Mouse (Mus musculus) heart, adult 2 months (tissue): ENCODE measurements around the gene Epha1. TPM values are rescaled to one million over a fixed set of nuclear protein-coding genes. Genes with fewer than 3 reads are reported as not detected.

Experiments used
- DNase-seq, 2 experiments: peaks; one replicate each; pipeline ENCODE4 v3.0.0; 2021
- H3K27ac ChIP-seq: fragments of 200-600 bp; 2 replicates; pipeline ENCODE4 v1.8.1; 2022
- H3K27me3 ChIP-seq: fragments of 200-500 bp; 2 replicates; pipeline ENCODE4 v1.6.1; 2012; ENCODE audit warnings: mild to moderate bottlenecking, low read length, inconsistent platforms, mixed read lengths; ENCODE audit not compliant: control insufficient read depth, insufficient read depth
- H3K36me3 ChIP-seq: fragments of 200-500 bp; 2 replicates; pipeline ENCODE4 v1.6.1; 2012; ENCODE audit warnings: low read length, inconsistent platforms; ENCODE audit not compliant: control insufficient read depth, insufficient read depth
- H3K4me1 ChIP-seq: fragments of 200-500 bp; 2 replicates; pipeline ENCODE4 v1.6.1; 2011; ENCODE audit warnings: low read length; ENCODE audit not compliant: control insufficient read depth, insufficient read depth
- H3K4me3 ChIP-seq: fragments of 200-600 bp; 2 replicates; pipeline ENCODE4 v1.8.1; 2022
- H3K79me2 ChIP-seq: fragments of 200-500 bp; replicated peaks from 2 replicates; pipeline ENCODE4 v1.6.1; 2012; ENCODE audit warnings: mild to moderate bottlenecking, inconsistent platforms, low read length, moderate library complexity, mixed read lengths; ENCODE audit not compliant: control insufficient read depth, insufficient read depth
- H3K9ac ChIP-seq: fragments of 200-500 bp; 2 replicates; pipeline ENCODE4 v1.6.1; 2012; ENCODE audit warnings: low read depth, mild to moderate bottlenecking, control low read depth, inconsistent platforms, low read length, mixed read lengths
- CTCF ChIP-seq: fragments of 200-600 bp; IDR thresholded peaks from 2 replicates; pipeline ENCODE4 v1.8.1; 2022; ENCODE audit warnings: antibody characterized with exemption, mild to moderate bottlenecking, moderate library complexity
- EP300 ChIP-seq: fragments of 200-500 bp; IDR thresholded peaks from 2 replicates; pipeline ENCODE4 v1.6.1; 2011; ENCODE audit warnings: low read depth, low read length, control low read depth; ENCODE audit not compliant: insufficient read depth
- POLR2A ChIP-seq: fragments of 200-500 bp; IDR thresholded peaks from 2 replicates; pipeline ENCODE4 v1.6.1; 2011; ENCODE audit warnings: mild to moderate bottlenecking, low read depth, low read length, control low read depth; ENCODE audit not compliant: insufficient read depth
- WGBS: fragments of 180-500 bp; shearing (Covaris S2); methylation state at CpG from one replicate; pipeline ENCODE4 v1.1.7; 2018; 5-methylcytosine and 5-hydroxymethylcytosine counted together
- intact Hi-C: fragments of 180-260 bp; cut with DNase I; formaldehyde crosslinking; loops from one replicate; pipeline ENCODE4 v1.15.1; 2025
- polyA plus RNA-seq: library from polyadenylated mRNA; depleted of rRNA; stranded (reverse); fragments of >200 nt; gene quantifications from 2 replicates; pipeline ENCODE4 v1.2.3, GENCODE M21; 2012
- total RNA-seq, 2 experiments: library from RNA; stranded (reverse); gene quantifications; 2 replicates each; pipeline ENCODE4 v1.2.3; 2021

The Epha1 gene
- total and polyA plus RNA-seq, 3 experiments = 0.14 to 0.94 (median 0.16) TPM

GRCm38 (mm10) chr6:42370630-42371363 lies 2.3 kb downstream of the Epha1 start:
- DNase-seq = peak; percentile 55 to 59
- intact Hi-C loops = no loop called here
- no peaks in the 10 kb centered on the region for H3K79me2 ChIP-seq
- H3K36me3 ChIP-seq = peaks cover 6% of the 10 kb centered on the region
- 62% methylated on average over 4 of the region's 4 CpGs for WGBS
- no peak overlapping the region for H3K9ac ChIP-seq
- H3K27ac ChIP-seq = peak overlapping the region; percentile 26; the same call in 1 of the 2 replicates
- H3K4me3 ChIP-seq = no peak overlapping the region
- peaks cover 16% of the 10 kb centered on the region for H3K4me1 ChIP-seq
- H3K27me3 ChIP-seq = no peaks in the 10 kb centered on the region
- TF ChIP-seq CTCF (no peak), EP300 (peak; percentile 68; the same call in 1 of the 2 replicates)

- Histone ChIP-seq H3K36me3 (peaks cover 6% of the 10 kb centered on the region), H3K27me3 (no peaks in the 10 kb centered on the region), H3K9ac (no peak overlapping the region), H3K4me1 (peaks cover 12% of the 10 kb centered on the region), H3K27ac (no peak overlapping the region; the same call in 1 of the 2 replicates), H3K79me2 (no peaks in the 10 kb centered on the region), H3K4me3 (no peak overlapping the region)
- DNase-seq = peak in 1 of 2 experiments; percentile 49
- TF ChIP-seq EP300 (no peak), CTCF (no peak), POLR2A (no peak)
- intact Hi-C loops = no loop called here
- 30% methylated on average over 3 of the region's 3 CpGs for WGBS
These were observed 3.2 kb downstream of the Epha1 start for GRCm38 (mm10) chr6:42369870-42370269.

- DNase-seq = no peak
- Histone ChIP-seq H3K36me3 (peaks cover 5% of the 10 kb centered on the region), H3K9ac (no peak overlapping the region), H3K79me2 (no peaks in the 10 kb centered on the region), H3K4me1 (peaks cover 17% of the 10 kb centered on the region), H3K27me3 (no peaks in the 10 kb centered on the region), H3K27ac (no peak overlapping the region), H3K4me3 (no peak overlapping the region)
- TF ChIP-seq EP300 (no peak), CTCF (no peak), POLR2A (no peak)
- 89% methylated on average over 6 of the region's 6 CpGs for WGBS
- intact Hi-C loops = no loop called here
These were observed 7.9 kb downstream of the Epha1 start for GRCm38 (mm10) chr6:42365215-42365614.

- Histone ChIP-seq H3K4me1 (peaks cover 19% of the 10 kb centered on the region), H3K79me2 (no peaks in the 10 kb centered on the region), H3K27ac (no peak overlapping the region), H3K4me3 (no peak overlapping the region), H3K9ac (no peak overlapping the region), H3K36me3 (peaks cover 10% of the 10 kb centered on the region), H3K27me3 (no peaks in the 10 kb centered on the region)
- DNase-seq = no peak
- TF ChIP-seq POLR2A (no peak), EP300 (no peak), CTCF (no peak)
- intact Hi-C loops = no loop called here
- WGBS = 93% methylated on average over 15 of the region's 15 CpGs
These were observed 8.5 kb downstream of the Epha1 start for GRCm38 (mm10) chr6:42364607-42365006.

GRCm38 (mm10) chr6:42364066-42364465 lies 9.0 kb downstream of the Epha1 start:
- Histone ChIP-seq H3K4me3 (no peak overlapping the region), H3K9ac (no peak overlapping the region), H3K27me3 (no peaks in the 10 kb centered on the region), H3K79me2 (no peaks in the 10 kb centered on the region), H3K27ac (no peak overlapping the region), H3K36me3 (peaks cover 13% of the 10 kb centered on the region), H3K4me1 (peaks cover 22% of the 10 kb centered on the region)
- TF ChIP-seq EP300 = no peak
- no peak for TF ChIP-seq CTCF
- no peak for TF ChIP-seq POLR2A
- intact Hi-C loops = no loop called here
- 89% methylated on average over 4 of the region's 4 CpGs for WGBS
- DNase-seq = no peak

GRCm38 (mm10) chr6:42362974-42363373 lies 10.1 kb downstream of the Epha1 start:
- Histone ChIP-seq H3K4me1 (peaks cover 27% of the 10 kb centered on the region), H3K79me2 (no peaks in the 10 kb centered on the region), H3K27me3 (no peaks in the 10 kb centered on the region), H3K9ac (no peak overlapping the region), H3K4me3 (no peak overlapping the region), H3K27ac (no peak overlapping the region), H3K36me3 (peaks cover 15% of the 10 kb centered on the region)
- intact Hi-C loops = no loop called here
- WGBS = 14% methylated on average over 3 of the region's 3 CpGs
- DNase-seq = peak in 1 of 2 experiments; percentile 22
- TF ChIP-seq EP300 = no peak
- no peak for TF ChIP-seq CTCF
- TF ChIP-seq POLR2A = no peak
